Mouse (Mus musculus) heart, adult 8-10 months (tissue): ENCODE data around the gene Araf. TPM values are rescaled to one million over a fixed set of nuclear protein-coding genes. Genes with fewer than 3 reads are reported as not detected.

Source experiments
- DNase-seq: peaks from one replicate; pipeline ENCODE4 v3.0.0; 2022; ENCODE audit warnings: low spot score
- total RNA-seq, 4 experiments: library from RNA; stranded (reverse); gene quantifications; 2 replicates each; pipeline ENCODE4 v1.2.4; 2022

Araf gene
- total RNA-seq: 100 to 1,000 TPM in 1 of 4 experiments, 10 to 100 TPM in 3; 83.3 to 103 (median 92.8) TPM

DNA sequence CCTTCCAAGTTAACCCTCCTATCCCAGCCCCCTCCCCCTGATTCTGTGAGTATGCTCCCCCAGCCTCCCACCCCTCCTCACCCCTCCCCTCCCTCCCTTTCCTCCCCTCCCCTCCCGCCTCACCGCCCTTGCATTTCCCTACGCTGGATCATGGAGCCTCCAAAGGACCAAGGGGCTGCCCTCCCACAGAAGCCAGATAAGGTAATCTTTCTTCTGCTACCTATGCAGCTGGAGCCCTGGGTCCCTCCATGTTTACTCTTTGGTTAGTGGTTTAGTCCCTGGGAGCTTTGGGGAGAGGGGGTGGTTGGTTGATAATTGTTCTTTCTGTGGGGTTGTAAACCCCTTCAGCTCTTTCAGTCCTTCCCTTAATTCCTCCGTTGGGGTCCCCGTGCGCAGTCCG lies at the start of gene Araf:
Gene Araf, plus strand, starts transcription at position 134 of the 400 bp plus-strand sequence.
- no peak for DNase-seq

DNA sequence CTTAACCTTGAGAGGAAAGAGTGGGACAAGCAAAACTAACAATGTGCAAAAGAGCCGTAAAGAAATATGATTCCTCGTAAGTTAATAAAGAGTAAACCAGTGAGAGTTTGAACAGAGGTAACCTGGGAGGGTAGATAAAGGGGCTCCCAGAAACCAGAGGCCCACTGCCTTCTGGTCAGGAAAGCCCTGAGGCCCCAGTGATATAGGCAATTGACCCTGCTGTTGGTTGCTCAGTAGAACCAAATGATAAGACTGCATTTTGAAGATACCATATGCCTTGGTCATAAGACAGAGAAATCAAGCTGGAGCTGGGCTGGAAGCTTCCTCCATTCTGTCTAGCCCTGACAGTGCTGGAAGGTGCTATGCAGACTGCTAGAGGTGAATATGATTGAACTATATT lies 48.8 kb upstream of the Araf start:
- no peak for DNase-seq

DNA sequence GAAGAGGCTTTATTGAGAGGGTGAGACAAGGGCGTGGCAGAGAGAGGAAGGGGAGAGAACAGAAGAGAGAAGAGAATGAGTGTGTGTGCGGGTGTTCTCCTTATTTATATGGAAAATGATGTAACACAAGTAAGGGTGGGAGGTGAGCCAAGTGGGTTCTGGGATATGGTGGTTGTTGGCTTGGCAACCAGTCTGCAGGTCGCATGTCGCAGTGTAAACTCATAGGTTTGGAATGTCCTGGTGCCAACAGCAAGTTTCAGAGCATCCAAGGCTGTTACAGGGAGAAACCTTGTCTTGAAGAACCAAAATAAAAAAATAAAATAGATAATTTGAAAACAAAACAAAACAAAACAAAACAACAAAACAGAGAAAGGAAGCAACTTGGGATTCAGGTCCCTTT lies 36.4 kb upstream of the Araf start:
- no peak for DNase-seq

DNA sequence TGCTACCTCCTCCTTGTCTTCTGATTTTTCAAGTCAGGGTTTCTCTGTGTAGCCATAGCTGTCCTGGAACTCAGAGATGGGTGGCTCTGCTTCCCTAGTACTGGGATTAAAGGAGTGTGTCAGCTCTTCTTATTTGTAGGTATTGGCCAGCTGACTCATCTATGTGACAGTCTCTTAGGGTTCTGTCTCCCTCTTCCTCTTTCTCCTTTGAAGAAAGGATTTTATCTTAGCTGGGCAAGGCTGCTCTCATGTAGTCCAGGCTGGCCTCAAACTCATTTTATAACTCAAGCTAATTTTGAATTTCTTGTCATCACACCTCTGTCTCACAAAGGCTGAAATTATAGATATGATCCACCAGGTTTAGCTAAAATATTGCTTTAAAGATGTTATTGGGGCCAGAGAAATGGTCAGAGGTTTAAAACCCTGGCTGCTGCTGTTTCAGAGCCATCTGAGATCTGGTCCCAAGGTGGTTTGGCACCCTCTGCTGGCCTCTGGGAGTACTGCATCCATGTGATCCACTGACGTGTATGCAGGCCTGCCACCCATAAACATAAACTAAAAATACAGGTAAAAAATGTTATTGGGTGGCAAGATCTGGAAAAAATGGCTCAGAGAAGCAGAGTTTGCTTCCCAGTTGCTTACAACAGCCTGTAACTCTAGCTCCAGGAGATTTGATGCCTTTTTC lies 26.8 kb upstream of the Araf start:
- peak; percentile 81 for DNase-seq

DNA sequence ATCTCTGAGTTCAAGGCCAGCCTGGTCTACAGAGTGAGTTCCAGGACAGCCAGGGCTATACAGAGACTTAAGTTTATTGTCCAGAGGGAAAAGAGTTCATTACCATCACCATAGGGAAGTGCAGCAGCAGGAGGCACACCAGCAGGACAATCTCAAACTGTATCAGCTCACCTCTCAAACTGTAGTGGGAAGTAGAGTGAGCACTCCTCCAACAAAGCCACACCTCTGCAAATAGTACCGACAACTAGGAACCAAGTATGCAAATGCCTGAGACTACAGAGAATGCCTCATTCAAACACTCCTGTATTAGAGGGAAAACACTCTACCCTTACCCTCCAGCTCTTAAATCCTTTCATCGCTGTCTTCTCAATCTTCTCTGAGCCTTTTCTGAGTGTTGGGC lies 25.9 kb upstream of the Araf start:
- DNase-seq: no peak

DNA sequence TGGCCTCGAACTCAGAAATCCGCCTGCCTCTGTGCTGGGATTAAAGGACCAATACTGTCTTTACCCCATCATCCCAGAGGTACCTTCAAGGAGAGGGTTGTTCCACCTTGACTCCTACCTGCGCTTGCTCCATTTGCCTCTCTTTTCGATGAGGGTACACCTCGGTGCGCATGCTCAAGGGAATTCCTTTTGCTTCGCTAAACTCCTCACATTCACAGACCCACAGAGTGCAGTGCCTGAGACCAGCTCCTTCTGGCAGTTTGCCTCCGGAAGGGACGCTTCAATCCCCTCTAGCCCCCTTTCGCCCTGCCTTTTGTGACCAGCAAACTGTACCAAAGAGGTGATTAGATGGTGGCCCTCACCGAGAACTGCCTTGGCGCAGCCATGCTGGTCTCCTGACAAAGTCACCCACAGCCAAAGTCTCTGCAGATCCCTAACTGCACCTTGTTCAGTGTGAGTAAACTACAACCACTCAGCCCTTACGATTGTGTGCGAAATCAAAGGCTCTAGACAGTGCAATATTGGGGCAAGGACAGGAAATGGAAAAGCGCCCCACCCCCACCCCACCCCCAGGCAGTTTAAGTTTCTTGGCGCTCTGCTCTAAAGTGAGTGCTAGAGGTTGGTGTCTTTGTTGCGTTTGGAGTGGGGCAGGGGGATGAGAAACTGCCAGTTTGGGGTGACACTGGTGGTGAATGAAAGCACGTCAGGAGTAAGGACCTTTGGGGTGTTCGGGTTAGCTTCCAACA lies 22.2 kb upstream of the Araf start:
- no peak for DNase-seq

DNA sequence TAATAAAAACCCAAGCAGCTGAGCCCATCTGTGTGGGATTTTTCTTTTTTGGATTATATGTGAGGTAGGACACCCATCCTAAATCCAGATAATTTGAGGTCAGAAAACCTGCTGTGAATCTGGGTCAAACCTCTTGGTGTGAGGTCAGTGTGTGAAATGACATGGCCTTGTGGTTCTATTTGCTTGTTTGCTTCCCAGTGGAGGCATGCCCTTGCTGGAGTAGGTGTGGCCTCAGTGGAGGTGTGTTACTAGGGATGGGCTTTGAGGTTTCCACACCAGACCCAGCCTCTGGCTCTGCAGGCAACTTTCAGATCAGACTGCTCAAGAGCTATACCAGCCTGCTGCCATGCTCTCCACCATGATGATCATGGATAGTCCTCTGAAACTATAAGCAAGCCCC lies 20.0 kb upstream of the Araf start:
- DNase-seq: no peak

DNA sequence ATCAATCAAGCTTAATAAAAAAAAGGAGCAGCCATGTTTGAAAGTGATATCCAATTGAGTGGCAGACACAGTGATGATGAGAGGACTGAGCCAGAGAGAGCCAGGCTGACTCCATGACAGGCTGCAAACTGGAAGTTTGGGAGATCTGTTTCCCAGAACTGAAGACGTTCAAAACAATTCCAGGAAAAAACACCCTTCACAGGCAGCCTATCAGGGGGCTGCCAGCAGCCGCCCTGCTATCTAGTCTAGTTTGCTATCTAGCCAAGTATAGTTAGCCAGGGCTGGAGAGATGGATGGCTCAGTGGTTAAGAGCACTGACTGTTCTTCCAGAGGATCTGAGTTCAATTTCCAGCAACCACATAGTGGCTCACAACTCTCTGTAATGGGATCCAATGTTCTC lies 10.3 kb upstream of the Araf start:
- DNase-seq: no peak

DNA sequence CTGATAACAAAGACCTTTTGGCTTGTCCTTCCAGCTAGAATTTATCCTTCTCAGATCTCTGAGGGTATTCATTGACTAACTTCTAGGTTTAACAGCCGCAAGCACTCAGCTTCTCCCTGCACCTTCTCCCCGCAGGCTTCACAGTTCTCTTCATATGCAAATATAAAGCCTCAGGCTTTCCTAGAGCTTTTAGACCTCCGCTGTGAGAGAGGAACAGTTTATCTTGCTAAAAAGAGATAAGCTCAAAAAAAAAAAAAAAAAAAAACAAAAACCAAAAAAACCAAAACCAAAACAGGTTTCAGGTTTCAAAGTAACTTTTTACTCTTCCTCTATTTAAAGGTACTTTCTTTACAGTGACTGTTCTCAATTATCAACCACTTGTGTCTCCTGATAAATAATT lies 5.2 kb upstream of the Araf start:
- no peak for DNase-seq

DNA sequence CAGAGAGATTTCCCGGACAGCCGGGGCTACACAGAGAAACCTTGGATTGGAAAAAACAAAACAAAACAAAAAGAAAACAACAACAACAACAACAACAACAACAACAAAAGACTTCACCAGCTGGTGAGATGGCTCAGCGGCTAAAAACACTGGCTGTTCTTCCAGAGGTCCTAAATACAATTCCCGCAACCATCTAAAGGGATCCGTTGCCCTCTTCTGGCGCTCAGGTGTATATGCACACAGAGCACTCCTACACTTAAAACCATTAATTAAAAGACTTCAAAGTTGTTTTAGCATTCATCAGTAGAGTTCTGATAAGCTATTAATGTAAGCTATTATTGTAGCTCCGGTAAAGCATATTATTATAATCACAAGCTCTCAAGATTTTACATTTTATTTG lies 4.4 kb upstream of the Araf start:
- no peak for DNase-seq

DNA sequence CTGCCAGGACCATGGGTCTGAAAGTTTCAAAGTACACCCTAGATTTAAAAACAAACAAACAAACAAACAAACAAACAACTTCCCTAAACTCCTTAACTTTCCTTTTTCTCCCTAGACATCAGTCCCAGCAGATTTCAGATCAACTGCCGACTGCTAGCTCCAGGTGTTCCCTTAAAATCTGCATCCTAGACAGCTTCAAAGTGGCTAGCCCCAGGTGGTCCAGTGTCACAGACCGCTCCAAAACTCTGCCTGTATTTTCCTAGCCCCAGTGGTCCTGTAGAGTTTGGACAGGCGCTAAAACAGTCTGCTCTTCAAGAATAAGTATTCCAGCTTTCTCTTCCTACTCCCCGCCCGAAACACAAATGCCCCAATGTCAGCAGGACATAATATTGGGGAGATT lies 3.4 kb upstream of the Araf start:
- DNase-seq: no peak

DNA sequence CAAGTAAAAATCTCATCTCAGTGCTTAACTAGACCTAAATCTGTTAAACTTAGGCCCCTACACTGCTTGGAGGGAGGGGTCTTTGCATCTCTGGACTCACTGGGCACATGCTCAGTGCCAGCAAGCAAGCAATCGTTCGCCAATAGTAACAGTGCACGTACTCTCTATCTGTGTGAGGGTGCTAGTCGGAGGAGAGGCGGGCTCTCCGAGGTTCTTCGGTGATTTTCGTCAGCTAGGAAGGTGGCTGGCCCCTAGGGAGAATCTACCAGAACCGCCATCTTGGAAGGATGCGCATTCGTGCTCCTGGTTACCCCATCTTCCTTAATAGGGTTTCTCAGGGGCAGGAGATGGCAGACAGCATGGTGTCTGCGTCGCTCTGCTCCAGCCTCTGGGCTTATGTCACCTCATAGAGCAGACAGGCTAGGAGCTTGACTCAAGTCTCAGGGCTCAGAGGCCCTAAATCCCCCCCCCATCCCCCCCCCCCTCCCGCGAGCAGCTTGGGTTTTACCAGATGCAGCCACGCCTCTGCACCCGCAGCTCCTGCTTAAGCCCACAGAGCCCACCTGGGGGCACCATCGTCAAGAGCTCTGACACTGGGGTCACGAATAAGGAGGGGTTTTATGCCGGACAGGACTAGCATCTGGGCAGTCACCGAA lies 655 bp downstream of the Araf start:
- DNase-seq: peak; percentile 28

DNA sequence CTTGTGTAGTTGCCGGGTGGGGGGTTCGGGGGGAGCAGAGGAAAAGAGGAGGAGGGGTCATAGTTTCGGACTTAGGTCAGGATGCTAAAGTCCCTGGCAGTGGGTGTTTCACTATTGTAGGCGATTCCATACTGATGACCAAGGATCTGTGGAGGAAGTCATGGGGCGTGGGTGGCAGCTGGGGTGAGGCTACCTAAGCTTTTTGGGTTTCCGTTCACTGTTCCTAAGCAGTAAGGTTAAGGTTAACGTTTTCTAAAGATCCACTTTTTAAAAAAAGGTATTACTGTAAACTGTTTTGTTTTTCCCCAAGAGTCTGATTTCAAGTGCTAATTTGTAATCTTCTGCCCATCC lies 1.2 kb downstream of the Araf start:
- DNase-seq: no peak

DNA sequence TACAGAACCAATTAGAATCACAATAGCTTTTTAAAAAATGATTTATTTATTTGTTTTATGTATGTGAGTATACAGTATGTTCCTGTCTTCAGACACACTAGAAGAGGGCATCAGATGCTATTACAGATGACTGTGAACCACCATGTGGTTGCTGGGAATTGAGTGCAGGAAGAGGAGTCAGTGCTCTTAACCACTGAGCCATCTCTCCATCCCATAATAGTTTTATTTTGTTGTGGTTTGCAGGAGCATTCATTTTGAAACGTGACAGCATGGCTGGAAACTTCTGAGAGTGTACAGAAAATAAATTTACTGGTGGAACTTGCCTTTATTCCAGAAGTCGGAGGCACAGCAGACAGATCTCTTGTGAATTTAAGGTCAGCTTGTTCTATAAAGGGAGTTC lies 3.8 kb downstream of the Araf start:
- no peak for DNase-seq

DNA sequence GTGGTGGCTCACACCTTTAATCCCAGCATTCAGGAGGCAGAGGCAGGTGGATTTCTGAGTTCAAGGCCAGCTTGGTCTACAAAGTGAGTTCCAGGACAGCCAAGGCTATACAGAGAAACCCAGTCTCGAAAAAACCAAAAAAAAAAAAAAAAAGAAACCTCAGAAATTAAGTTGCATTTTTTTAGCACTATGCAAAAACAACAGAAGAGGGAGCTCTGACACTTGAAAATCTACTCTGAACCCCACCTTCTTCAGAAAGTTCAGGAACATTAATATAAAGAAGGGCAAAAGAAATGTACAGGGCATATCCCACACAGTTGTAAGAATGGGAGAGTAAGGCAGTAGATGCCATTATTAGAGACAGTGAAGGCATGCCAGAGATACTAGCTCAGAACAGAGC lies 6.7 kb downstream of the Araf start:
- DNase-seq: peak; percentile 9

DNA sequence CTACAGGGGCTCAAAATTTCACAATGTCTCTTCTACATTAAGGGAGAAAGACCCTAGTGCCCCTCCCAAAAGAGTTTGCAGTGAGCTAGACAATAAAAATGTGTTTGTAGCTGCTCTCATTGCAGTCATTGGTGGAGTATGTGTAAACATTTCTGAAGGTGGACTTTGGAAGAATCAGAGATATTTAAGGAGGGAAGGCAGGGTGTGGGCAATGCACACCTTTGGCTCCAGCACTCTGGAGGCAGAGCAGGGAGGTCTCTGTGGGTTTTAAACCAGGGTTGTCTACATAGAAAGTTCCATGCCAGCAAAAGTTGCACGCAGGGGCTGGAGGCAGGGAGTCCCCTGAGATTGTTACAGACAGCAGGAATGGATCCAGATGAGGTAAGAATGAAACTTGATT lies 8.7 kb downstream of the Araf start:
- no peak for DNase-seq

DNA sequence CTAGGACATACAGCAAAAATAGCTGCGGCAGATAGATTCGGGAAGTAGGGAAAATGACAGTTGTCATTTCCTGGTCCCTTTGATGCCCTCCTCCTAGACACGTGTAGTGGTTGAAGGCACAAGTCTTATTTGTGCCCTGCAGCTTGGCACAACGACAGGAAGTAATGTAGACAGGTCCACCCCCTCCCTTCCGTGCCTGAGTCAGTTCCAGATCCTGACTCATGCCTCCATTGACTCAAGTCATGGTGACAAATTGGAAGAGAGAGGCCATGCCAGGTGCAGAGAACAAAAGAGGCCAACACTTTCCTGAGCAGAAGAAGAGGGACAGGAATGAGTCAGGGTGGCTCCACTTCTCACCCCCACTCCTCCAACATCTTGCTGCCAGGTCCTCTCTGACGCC lies 19.4 kb downstream of the Araf start:
- no peak for DNase-seq

DNA sequence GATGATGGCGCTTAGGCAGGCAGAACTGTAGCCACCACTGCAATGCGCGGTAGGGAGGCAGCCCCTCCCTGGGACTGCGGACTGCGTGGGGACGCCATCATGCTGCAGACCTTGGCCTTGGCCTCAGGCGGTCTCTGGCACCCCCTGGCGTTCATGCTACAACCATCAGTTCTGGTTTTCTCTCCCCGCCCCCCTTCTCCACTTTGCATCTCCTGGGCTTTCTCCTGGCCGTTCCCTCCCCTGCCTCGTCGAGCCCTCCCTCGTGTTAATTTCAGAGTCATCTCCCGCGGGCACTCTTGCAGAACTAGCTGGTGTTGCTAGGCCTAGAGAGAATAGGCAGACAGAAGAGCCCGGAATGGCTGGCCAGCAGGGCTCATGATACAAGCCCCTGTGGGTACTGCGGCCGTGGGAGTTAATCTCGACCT lies 21.6 kb downstream of the Araf start:
- DNase-seq: peak; percentile 67

DNA sequence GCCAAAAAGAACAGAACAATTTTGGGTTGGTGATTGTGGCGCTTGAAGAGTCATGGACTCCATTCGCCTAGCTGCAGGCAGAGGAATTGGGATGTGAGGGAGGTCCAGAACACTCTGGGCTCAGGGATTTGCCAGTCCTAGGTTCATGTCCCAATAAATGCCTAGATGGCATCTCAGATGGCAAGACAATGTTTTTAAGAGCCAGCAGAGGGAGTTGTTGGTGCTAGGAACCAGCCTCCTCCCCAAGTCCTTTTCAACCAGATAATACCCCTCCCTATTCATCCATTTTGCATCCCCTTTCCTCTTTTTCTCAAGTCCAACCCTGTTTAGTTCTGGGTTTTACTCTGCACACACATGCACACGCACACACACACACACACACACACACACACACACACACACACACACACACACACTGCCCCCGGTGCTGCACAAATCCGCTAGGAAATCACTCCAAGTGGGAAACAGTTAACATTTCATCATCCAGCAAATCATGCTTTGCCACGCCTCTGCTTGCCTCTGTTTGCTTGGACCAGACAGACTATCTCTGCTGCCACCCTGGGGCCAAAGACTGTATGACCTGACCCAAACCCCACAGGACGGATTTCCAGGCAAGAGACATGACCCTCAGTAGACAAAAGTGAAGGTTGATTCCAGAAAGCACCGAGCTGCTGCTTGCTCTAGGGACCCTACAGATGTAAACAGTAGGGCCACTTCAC lies 22.3 kb downstream of the Araf start:
- peak; percentile 44 for DNase-seq

DNA sequence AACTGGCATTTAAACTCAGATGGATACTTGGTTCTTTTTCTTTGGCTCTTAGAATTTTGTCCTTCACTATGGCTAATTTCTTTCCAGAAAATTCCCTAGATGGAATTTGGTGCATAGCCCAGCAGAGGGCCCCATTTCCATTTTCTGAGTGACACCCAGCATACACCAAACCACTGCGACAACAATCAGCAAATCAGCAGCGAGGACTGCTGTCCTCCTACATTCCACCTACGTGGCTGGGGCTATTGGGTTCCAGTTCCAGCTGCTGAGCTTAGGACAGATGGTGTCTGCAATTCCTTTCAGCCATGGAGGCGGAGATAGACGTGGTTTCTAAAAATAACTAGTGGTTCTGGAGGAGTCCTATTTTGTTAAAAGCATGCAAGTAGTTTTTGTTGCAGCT lies 31.3 kb downstream of the Araf start:
- peak; percentile 45 for DNase-seq

DNA sequence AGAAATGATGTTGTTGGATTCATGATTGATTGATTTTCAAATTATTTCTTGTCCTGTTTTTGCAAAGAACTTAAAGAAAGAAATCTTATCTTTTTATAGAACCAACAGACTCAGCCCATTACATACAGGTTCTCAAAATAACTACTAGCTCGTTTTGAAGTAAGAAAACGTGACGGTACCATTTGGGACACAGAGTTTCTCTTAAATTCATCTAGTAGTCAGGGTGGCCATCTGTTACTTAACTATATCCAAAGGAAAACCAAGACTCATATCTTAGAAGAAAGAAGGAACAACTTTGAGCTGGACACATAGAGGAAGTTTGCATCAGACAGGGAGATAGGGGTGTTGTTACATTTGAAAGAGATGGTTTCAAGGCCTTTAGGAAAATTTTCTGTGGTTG lies 49.6 kb downstream of the Araf start:
- DNase-seq: no peak

DNA sequence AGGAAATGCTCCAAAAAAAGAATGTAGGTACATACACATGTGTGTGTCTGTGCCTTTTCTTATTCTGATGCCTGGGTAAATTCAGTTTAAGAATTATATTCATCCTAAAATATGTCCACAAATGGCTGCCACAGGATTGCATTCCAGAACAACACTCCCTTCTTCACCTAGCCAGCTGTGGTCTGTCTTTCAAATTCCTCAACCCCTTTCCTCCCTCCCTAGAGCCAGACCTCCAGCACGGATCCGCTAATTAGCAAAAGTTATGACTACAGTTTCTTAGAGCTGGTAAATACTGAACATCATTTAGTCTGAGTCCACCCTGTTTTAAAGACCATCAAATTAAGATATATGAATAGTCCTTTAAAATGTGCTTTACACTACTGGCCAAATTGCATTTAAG lies 50.2 kb downstream of the Araf start:
- DNase-seq: no peak
